Mouse (Mus musculus): ENCODE data around the gene Gm20388.

- TF ChIP-seq POLR2A (IDR thresholded peaks at IDR 0.05; ENCODE audit: insufficient read depth, low read length): no peak
- TF ChIP-seq CTCF (IDR thresholded peaks at IDR 0.05; ENCODE audit: low read depth, low read length): no peak
- no peak for TF ChIP-seq EP300 (IDR thresholded peaks at IDR 0.05; ENCODE audit: insufficient read depth, low read depth, low read length)
Measured at GRCm38 (mm10) chr8:123791101-123791844, 3880.6 kb downstream of the Gm20388 start.

All from ES-Bruce4 (cell line).